Mouse (Mus musculus): Measurements from ENCODE around the gene Rps15.

Gene Rps15

DNA sequence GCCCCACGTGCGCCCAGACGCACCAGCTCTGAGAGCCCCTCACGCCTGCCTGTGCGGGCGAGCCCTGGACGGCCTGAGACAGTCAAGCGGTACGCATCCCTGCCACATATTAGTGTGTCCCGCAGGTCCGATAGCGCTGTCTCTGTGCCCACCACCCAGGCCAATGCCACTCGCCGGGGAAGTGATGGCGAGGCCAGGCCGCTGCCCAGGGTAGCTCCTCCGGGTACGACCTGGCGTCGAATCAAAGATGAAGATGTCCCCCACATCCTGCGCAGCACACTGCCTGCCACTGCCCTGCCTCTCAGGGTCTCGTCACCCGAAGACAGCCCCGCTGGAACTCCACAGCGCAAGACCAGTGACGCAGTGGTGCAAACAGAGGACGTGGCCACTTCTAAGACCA is 23.1 kb downstream of the Rps15 start:
- DNase-seq (ENCODE audit: low read depth, low spot score) = no peak

DNA sequence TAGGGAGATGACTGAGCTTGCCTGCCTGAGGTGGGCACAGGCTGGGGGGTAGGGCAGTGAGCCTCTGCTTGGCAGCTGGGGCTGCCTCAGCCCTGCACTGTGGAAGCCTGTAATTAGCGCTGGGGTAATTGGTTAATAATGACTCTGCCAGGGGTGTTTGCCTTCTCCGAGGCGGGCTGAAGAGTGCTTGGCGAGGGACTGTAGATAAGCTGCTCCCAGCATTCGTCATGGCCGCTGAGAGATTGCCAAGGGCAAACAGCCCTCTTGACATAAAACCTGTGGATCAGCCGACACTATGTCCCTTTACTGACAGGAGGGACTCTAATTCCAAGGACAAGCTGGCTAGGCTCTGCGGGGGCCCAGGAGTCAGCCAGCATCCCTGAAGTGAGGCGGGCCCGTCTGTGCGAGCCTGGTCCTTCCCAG is 24.1 kb downstream of the Rps15 start:
- no peak for DNase-seq (ENCODE audit: low read depth, low spot score)

DNA sequence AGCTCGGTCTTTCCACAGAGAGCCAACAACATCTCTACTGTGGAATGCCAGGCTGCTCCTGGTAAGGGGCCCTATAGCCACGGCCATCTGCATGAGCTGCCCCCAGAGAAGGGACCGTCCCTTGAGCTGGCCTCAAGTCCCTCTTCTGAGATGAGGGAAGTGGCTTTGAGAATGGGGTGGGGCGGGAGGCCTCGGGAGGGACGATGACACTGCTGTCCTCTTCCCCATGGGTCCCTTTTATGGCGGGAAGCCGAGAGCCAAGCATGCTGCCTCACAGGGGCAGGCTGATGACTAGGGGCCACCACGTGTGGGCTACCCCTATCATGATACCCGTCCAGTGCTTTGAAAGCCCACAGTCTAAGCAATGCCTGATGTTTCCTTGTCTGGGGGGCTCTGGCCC is 24.8 kb downstream of the Rps15 start:
- DNase-seq (ENCODE audit: low read depth, low spot score) = no peak

DNA sequence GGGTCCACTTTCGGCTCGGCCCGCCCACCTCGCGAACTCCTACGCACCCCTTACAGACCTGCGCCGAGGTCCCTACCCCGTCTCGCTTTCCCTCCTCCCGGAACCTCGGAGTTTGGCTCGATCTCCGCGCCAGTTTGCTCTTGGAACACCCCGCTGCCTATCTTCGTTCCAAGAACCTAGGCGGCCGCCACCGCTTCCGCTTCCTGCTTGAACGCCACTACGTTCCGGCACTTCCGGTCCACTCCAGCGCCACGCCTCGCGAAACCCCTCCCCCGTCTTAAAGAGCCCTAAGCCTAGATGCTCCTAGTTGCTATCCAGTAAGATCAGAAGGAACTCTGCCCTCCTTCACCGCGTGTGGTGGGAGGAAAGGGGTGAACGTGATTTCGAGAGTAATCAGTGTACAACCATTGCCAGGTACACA is 28.1 kb downstream of the Rps15 start, which contains the start of gene 2310011J03Rik:
Gene 2310011J03Rik, minus strand, starts transcription at position 198 of the 421 bp plus-strand sequence.
- DNase-seq (ENCODE audit: low read depth, low spot score) = peak; percentile 81

DNA sequence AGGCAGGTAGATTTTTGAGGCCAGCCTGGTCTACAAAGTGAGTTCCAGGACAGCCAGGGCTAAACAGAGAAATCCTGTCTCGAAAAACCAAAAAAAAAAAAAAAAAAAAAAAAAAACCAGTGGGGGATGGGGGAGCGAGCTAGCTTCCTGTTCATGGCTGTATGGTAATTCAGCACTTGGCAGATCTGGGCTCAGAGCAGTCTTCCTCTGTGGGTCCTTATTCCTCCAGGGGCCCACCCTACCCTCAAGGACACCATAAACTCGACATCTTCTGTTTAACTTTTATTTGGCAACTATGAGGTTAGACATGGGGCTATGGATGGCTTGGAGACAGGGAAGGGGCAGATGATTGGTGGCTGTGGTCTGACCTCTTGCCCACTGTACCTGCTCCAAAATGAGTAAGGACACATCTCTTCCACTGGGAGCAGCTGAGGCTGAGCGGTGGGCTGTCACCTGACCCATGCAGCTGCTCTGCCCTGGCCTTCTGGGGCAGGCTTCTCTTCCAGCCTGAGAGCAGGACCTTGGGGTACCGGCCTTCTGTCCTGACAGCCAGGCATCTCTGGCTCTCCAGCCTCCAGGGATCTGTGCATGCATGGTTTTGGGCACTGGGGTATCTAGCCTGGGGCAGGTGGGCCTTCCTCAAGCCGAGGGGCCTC is 28.9 kb downstream of the Rps15 start:
- DNase-seq (ENCODE audit: low read depth, low spot score) = no peak

DNA sequence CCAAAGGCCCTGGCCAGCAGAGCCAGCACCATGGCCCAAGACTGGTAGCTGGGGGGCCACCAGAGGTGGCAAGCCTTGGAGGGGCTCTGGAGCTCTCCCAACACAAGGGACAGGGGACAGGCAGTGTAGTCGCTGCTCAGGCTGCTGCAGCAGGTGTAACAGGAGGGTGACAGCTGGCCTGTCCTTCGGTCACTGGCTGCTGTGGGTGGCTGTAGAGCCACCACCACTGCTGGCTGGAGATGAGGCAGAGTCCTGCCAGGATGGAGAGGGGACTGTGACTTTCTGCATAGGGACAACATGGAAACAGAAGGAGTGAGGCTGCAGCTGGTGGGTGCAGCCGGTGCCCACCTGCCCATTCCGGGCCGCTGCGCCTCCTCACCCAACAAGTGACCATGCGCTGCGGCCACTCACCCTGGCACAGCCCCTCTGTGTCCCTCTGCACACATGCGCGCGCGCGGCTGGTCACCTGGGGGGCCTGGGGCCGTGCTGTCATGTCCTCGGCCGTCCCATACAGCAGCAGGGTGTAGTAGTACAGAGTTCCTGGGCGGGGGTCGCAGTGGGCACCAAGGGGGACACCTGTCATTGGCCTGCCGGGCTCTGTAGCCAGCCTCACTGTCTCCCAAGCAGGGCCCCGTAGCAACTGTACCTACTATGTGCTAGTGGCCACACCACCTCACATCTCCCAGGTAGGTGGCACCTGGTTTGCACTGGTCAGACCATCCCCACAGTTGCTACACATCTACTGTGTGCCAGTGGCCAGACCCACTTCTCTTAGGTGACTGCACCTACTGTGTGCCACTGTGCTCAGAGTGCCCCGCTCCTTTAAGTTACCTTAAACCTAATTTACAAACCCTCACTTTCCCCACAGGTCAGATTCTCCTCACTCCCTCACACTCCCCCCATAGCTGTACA is 29.7 kb downstream of the Rps15 start:
- DNase-seq (ENCODE audit: low read depth, low spot score) = no peak

DNA sequence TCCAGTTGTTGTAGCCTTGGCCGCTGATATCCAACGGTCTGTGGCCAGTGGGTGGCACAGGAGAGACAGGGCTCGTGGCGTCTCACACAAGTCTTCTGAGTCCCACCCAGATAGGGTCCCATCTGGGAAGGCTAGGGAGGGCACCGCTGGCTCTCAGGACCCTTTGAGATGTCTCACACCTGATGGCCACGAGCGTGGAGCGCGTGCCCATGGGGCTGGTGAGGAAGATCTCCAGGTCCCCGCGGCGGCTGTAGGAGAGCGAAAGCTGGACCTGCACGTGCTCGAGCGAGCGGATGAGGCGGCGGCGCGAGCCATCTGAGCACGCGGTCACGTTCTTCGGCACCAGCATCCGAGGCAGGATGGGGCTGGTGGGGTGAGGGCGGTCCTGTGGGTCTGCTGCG is 30.6 kb downstream of the Rps15 start:
- DNase-seq (ENCODE audit: low read depth, low spot score) = no peak

DNA sequence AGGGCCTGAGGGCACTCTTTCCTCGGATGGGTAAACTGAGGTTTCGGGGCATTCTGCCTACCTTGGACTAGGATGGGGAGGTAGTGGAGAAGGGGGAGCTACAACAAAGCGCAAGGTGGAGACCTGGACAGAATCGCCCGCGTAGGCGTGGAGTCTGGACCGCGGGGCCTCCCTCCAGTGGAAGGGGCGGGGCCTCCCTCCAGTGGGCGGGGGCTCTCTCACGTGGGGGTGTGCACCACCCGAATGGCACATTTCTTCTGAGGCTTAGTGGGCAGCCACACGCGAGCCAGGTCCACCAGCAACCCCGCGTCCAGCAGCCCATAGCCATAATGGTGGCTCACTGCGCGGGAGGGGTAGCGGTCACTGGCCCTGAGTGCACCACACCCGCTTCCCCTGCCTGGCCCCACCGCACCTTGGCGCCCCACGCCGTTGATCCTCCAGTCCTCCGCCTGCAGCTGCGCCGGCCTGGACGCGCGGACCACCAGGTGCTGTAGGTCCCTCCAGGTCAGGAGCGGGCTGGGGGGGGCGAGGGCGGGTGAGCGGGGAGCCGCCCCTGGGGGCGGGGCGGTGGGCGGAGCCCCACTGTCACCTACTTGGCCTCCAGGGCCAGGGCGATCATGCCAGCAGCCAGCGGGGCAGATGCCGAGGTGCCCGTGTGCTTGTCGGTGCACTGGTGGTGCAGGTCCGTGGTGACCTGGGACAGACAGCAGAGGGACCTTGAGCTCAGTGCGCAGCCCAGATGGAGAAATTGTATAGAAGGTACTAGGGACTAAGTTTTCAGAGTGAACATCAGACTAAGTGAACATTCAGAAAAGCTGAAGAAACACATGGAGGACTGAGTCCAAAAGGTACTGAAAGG is 31.2 kb downstream of the Rps15 start:
- DNase-seq (ENCODE audit: low read depth, low spot score) = no peak

DNA sequence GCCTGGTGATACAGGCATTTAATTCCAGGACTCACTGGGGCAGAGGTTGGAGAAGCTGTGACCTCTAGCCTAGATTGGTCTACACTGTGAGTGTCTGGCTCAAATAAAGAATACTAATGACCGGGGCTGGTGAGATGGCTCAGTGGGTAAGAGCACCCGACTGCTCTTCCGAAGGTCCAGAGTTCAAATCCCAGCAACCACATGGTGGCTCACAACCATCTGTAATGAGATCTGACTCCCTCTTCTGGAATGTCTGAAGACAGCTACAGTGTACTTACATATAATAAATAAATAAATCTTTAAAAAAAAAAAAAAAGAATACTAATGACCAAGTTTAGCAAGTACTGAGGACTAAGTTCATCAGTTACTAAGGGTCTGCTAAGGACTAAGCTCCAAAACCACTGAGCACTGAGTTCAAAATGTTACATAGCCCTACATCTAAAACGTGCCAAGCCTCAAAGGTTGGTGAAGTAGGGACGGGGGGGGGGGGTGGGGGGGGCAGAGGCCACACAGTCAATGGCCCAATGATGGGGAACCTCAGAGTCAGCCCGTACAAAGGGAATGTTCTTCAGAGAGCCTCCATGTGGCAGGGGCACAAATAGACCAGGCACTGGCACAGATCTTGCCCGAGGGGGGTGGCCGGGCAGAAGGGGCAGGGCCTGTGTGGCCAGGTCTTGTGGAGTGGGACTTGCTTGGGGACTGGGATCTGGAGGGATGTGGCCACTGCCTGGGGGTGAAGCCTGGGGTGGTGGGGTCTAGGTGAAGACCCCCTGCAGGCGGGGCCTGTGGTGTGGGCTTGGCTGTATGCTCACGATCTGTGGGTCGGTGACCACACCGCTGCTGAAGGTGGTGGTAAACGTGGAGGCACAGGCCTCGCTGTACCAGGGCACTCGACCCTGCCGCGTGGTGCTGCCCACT is 32.1 kb downstream of the Rps15 start:
- no peak for DNase-seq (ENCODE audit: low read depth, low spot score)

DNA sequence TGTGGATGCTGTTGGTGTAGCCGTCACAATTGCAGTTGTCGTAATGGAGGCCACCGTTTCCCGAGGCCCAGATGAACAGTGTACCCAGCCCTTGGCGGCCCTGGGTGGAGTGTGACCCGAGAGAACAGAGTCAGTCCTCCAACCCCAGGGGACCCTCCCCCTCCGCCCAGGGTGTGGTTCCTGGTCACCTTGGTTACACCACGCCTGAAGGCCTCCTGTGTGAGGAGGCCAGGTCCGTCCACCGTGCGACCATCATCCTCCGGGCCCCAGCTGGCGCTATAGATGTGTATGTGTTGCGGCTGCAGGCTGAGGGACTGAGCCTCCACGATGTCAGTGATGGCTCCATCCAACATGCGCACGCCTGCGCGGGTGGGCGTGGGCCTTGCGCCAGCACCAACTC is 32.8 kb downstream of the Rps15 start:
- DNase-seq (ENCODE audit: low read depth, low spot score) = no peak

DNA sequence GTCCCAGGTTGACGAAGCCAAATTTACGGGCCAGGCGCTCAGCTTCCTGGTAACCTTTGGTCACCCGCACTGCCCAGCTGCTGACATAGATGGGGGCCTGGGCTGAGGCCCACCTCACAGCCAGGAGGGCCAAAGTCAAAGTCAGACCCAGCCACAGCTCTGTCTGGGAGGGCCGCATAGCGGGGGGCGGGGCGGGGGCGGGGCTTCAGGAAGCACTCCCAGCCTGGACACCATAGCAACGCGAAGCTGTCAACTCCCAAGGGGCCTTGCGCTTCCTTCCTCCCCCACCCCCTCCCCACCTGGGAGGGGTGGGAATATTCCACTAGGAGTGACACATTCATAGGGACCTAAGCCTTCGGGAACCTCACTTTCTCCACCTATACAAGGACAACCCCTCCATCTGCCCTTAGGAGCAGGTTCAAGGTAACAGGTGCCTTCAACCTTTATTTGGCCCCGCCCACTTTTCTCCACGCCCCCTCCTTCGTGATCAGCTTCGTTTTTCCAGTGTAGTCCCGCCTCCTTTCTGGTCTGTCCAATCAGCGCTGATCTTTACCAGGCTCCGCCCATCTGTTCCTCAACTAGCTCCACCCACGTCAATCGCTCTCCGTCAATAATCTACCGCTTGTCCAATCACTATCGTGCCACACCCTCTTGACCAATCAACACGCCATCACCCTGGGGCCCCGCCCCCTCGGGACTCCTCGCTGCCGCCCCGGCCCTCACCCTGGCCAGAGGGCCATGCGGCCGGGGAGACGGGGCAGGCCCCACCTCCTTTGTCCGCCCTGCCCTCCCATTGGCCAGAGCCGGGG is 37.2 kb downstream of the Rps15 start, which contains the start of the genes Pcsk4 and Reep6:
Gene Pcsk4, minus strand, starts transcription at position 226 of the 809 bp plus-strand sequence.
Gene Reep6, plus strand, starts transcription at position 681 of the 809 bp plus-strand sequence.
- peak; percentile 94 for DNase-seq (ENCODE audit: low read depth, low spot score)

DNA sequence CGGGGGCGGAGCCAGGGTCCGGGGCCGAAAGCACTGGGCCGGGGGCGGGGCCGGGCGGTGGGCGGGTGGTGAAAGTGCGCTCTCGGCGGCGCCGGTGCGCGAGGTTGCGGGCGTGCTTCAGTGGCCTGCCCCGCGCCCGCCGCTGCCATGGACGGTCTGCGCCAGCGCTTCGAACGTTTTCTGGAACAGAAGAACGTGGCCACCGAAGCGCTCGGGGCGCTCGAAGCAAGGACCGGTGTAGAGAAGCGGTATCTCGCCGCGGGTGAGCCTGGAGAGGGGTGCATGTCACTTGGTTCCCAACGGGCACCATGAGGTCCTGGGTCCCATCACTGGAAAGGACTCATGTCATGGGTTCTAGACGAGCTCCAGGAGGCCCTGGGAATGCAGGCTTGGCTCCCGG is 37.8 kb downstream of the Rps15 start:
- no peak for DNase-seq (ENCODE audit: low read depth, low spot score)

DNA sequence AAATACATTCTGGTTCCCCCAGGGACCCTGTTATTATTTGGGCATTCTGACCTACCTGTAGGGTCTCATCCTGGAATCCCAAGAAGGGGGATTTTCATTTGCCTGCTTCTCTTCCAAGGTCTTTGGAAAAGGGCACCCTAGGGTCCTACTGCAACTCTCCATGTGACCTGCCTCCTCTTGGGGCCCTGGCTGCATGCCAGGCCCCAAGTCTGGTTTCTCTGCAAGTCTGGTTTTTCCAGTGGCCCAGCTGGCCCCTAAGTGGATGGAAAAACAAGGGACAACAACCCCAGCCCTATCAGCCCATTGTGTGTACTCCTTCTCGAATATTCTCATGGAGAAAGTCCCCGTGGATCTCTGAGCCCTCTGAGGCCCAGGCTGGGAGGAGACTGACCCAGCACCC is 38.6 kb downstream of the Rps15 start:
- DNase-seq (ENCODE audit: low read depth, low spot score) = no peak

DNA sequence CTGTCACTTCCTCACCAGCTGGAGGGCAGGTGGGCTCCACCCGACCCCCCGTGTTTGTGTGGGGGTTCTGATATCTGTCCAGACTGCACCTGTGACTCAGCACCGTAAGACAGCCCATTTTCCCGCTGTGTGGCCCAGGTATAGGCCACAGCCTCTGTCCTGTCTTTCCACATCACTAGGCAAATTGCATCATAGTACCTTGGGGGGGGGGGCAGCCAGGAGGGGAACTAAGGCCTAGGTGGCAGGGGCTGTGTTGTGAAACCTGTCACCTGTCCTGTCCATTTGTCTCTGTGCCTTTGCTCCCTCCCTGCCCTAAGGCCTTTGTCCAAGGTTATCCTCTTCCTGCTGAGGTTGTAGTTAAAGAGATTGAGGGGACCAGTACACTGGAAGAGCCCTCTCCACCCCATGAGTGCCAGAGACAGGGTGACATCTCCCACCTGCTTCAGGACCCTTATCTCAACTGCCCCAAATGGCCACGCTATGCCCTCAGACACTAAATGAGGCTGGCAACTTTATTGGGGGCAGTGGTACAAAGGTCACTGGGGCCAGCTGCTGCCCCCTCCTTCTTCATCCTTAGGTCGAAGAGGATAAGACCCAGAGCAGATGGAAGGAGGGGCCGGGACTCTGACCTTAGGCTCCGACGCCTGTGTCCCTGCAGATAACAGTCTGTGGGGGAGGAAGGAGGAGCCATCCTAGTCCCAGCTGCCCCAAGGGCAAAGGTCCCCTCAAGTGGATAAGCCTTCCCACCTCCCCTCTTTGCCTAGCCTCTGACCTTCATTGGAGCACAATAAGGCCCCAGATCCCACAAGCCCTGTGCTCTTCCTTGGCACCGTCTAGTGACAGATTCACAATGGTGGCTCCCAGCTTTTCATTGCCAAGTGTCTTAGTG is 39.6 kb downstream of the Rps15 start:
- no peak for DNase-seq (ENCODE audit: low read depth, low spot score)

DNA sequence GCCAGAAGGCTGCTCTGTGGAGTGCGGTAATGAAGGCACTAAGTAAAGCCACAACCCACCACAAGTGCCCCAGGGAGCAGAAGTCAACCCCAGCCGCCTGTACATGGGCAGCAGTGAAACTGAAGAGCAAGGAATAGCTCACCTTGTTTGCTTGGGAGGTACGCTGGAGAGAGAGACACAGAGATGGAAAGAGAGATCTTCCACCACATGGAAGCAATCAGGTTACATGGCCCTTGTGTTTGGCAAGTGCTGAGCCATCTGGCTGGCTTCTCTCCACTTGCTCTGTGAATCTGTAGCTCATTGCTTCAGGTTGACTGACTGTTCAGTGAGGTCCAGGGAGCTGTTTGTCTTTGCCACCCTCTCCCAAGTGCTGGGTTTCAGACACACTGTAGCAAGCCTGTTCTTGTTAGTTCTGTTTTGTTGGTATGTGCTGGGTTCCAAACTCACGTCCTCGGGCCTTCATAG is 40.3 kb downstream of the Rps15 start:
- DNase-seq (ENCODE audit: low read depth, low spot score) = no peak

DNA sequence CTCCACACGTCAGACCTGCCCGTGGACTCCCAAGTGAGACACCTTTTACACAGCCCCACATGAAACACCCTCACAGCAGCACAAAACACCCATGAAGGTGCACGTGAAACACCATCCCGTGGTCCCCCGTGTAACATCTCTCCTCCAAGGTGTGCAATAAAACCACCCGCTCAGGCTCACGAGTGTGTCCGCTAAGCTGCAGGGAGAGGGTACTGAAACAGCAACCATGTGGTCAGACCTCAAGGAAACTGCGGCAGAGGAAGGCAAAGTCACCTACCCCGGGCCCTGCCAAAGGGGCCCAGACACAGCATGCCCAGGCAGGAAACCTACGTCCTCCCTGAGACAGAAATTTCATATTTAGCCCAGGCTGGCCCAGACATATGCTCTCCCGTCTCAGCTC is 44.0 kb downstream of the Rps15 start:
- DNase-seq (ENCODE audit: low read depth, low spot score) = no peak

DNA sequence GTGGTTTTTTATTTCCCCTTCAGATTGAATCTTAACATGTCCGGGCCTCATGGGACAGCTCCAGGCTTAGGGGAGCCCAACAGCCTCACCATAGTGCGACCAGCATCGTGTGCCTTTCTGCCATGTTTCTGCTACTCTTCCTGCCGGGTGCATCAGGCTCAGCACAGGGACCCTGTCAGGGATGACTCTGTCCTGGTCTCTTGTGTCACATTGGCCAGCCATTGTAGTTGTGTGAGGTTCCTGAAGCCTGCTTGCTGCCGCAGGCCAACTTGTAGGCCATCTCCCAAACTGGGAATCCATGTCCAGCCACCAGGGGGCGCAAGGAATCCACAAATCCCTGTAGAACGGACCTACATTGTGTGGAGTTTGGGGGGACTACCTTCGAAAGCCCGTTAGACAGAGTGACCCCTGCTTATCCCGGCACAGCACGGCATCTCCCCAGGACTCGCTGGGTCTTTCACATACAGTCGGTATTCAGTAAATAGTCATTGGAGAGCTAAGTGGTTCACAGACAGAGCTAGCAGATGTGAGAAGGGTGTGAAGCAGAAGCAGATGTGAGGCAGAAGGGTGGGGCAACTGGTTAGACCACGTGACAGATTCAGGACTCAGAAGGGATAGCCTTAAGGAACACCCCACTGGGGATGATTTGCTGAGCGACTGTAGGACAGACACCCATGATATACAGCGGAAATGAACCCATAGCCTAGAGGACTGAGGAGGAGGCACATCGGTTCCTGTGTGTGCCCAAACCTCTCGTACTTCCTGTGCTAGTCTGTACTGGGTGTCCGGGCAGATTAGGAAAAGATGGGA is 47.9 kb downstream of the Rps15 start:
- peak; percentile 71 for DNase-seq (ENCODE audit: low read depth, low spot score)

DNA sequence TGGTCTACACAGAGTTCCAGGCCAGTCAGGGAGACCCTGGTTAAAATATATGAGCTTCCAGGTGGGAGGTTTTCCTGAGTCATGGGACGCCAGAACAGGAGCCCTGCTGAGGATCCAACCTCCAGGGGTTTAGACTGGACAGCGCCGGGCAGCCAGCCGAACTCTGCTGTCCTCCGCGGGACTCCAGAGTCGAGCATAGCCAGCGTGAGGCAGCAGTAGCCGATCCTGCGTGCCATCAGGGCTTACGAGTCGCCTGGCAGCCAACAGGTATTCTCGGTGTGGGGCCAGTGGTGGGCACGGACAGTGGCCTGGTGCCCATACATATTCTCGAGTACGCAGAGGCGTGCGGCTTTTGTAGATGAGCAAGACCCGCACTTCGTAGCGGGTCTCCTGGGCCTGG is 48.8 kb downstream of the Rps15 start:
- DNase-seq (ENCODE audit: low read depth, low spot score) = no peak

Data from embryo, embryonic 11.5 days (tissue).